Mouse (Mus musculus): ENCODE results near the gene Lgals3bp. TPM values are rescaled to one million over a fixed set of nuclear protein-coding genes. Genes with fewer than 3 reads are reported as not detected.
"Not testable (repeated sequence)": the region's sequence is repeated elsewhere in the genome, so short reads cannot be mapped to it uniquely, and the experiment has no call there.

Lgals3bp gene
- polyA plus RNA-seq, 1 experiment from 2014 or later, result 7.3 TPM

GRCm38 (mm10) chr11:118394538-118394937, 7.4 kb downstream of the Lgals3bp start:
- Histone ChIP-seq H3K9me3 (ENCODE audit: control insufficient read depth, low read length) (no peaks in the 10 kb centered on the region), H3K4me1 (replicated peaks; ENCODE audit: control insufficient read depth, insufficient read depth, low read length) (no peaks in the 10 kb centered on the region), H3K9ac (ENCODE audit: low read length) (no peak overlapping the region), H3K4me2 (ENCODE audit: low read depth, low read length) (no peak overlapping the region), H3K4me3 (ENCODE audit: low read length) (no peak overlapping the region), H3K27me3 (ENCODE audit: control insufficient read depth, insufficient read depth, low read depth, low read length) (no peaks in the 10 kb centered on the region), H3K36me3 (ENCODE audit: control insufficient read depth, insufficient read depth, low read length) (no peaks in the 10 kb centered on the region), H3K27ac (ENCODE audit: low read length) (no peak overlapping the region)
- ATAC-seq (ENCODE audit: low read depth), result no peak
- 48% methylated on average over 6 of the region's 6 CpGs for WGBS

- H3K27ac ChIP-seq (ENCODE audit: low read length), result no peak overlapping the region
- 61% methylated on average over 5 of the region's 5 CpGs for WGBS
Observed at GRCm38 (mm10) chr11:118393991-118394390, 7.9 kb downstream of the Lgals3bp start.

GRCm38 (mm10) chr11:118387816-118388215, 14.1 kb downstream of the Lgals3bp start:
- not testable (repeated sequence) for H3K4me1 ChIP-seq (replicated peaks; ENCODE audit: control insufficient read depth, insufficient read depth, low read length); H3K36me3 ChIP-seq (ENCODE audit: control insufficient read depth, insufficient read depth, low read length); H3K4me3 ChIP-seq (ENCODE audit: low read length); H3K27ac ChIP-seq (ENCODE audit: low read length); H3K4me2 ChIP-seq (ENCODE audit: low read depth, low read length); H3K9me3 ChIP-seq (ENCODE audit: control insufficient read depth, low read length); H3K9ac ChIP-seq (ENCODE audit: low read length); H3K27me3 ChIP-seq (ENCODE audit: control insufficient read depth, insufficient read depth, low read depth, low read length); ATAC-seq (ENCODE audit: low read depth)
- 89% methylated on average over 13 of the region's 13 CpGs for WGBS

More at GRCm38 (mm10) chr11:118393991-118394390, 7.9 kb downstream of the Lgals3bp start:
- H3K36me3 ChIP-seq (ENCODE audit: control insufficient read depth, insufficient read depth, low read length), result no peaks in the 10 kb centered on the region
- H3K4me3 ChIP-seq (ENCODE audit: low read length), result no peak overlapping the region
- no peaks in the 10 kb centered on the region for H3K4me1 ChIP-seq (replicated peaks; ENCODE audit: control insufficient read depth, insufficient read depth, low read length)
- H3K9ac ChIP-seq (ENCODE audit: low read length), result no peak overlapping the region
- no peak overlapping the region for H3K4me2 ChIP-seq (ENCODE audit: low read depth, low read length)
- H3K9me3 ChIP-seq (ENCODE audit: control insufficient read depth, low read length), result no peaks in the 10 kb centered on the region
- ATAC-seq (ENCODE audit: low read depth), result no peak
- no peaks in the 10 kb centered on the region for H3K27me3 ChIP-seq (ENCODE audit: control insufficient read depth, insufficient read depth, low read depth, low read length)

GRCm38 (mm10) chr11:118379251-118380009, 22.5 kb downstream of the Lgals3bp start:
- Histone ChIP-seq H3K9me3 (ENCODE audit: control insufficient read depth, low read length) (no peaks in the 10 kb centered on the region), H3K27me3 (ENCODE audit: control insufficient read depth, insufficient read depth, low read depth, low read length) (no peaks in the 10 kb centered on the region), H3K4me2 (ENCODE audit: low read depth, low read length) (no peak overlapping the region), H3K4me3 (ENCODE audit: low read length) (no peak overlapping the region), H3K27ac (ENCODE audit: low read length) (no peak overlapping the region), H3K36me3 (ENCODE audit: control insufficient read depth, insufficient read depth, low read length) (no peaks in the 10 kb centered on the region), H3K9ac (ENCODE audit: low read length) (0 out of 2 replicates have a peak overlapping the region, but pooled peaks have one; percentile 24), H3K4me1 (replicated peaks; ENCODE audit: control insufficient read depth, insufficient read depth, low read length) (no peaks in the 10 kb centered on the region; the same call in 1 of the 2 replicates)
- 37% methylated on average over 11 of the region's 11 CpGs for WGBS
- peak; percentile 68 for ATAC-seq (ENCODE audit: low read depth)

GRCm38 (mm10) chr11:118378656-118379055, 23.2 kb downstream of the Lgals3bp start:
- Histone ChIP-seq H3K9ac (ENCODE audit: low read length) (no peak overlapping the region), H3K27ac (ENCODE audit: low read length) (no peak overlapping the region), H3K9me3 (ENCODE audit: control insufficient read depth, low read length) (no peaks in the 10 kb centered on the region), H3K4me1 (replicated peaks; ENCODE audit: control insufficient read depth, insufficient read depth, low read length) (no peaks in the 10 kb centered on the region; the same call in 1 of the 2 replicates), H3K36me3 (ENCODE audit: control insufficient read depth, insufficient read depth, low read length) (no peaks in the 10 kb centered on the region), H3K4me3 (ENCODE audit: low read length) (no peak overlapping the region), H3K27me3 (ENCODE audit: control insufficient read depth, insufficient read depth, low read depth, low read length) (no peaks in the 10 kb centered on the region), H3K4me2 (ENCODE audit: low read depth, low read length) (no peak overlapping the region)
- WGBS, result 77% methylated on average over 6 of the region's 6 CpGs
- ATAC-seq (ENCODE audit: low read depth), result no peak

- ATAC-seq (ENCODE audit: low read depth); H3K9me3 ChIP-seq (ENCODE audit: control insufficient read depth, low read length); H3K4me1 ChIP-seq (replicated peaks; ENCODE audit: control insufficient read depth, insufficient read depth, low read length); H3K27me3 ChIP-seq (ENCODE audit: control insufficient read depth, insufficient read depth, low read depth, low read length); H3K4me2 ChIP-seq (ENCODE audit: low read depth, low read length); H3K36me3 ChIP-seq (ENCODE audit: control insufficient read depth, insufficient read depth, low read length); H3K27ac ChIP-seq (ENCODE audit: low read length); H3K4me3 ChIP-seq (ENCODE audit: low read length); H3K9ac ChIP-seq (ENCODE audit: low read length): not testable (repeated sequence)
Observed at GRCm38 (mm10) chr11:118376323-118376722, 25.6 kb downstream of the Lgals3bp start.

GRCm38 (mm10) chr11:118375881-118376280, 26.0 kb downstream of the Lgals3bp start:
- no peak overlapping the region for H3K4me3 ChIP-seq (ENCODE audit: low read length)
- WGBS, result 56% methylated on average over 5 of the region's 5 CpGs
- no peak overlapping the region for H3K4me2 ChIP-seq (ENCODE audit: low read depth, low read length)
- H3K9ac ChIP-seq (ENCODE audit: low read length), result no peak overlapping the region
- no peaks in the 10 kb centered on the region for H3K9me3 ChIP-seq (ENCODE audit: control insufficient read depth, low read length)
- H3K27ac ChIP-seq (ENCODE audit: low read length), result no peak overlapping the region
- H3K27me3 ChIP-seq (ENCODE audit: control insufficient read depth, insufficient read depth, low read depth, low read length), result no peaks in the 10 kb centered on the region
- no peak for ATAC-seq (ENCODE audit: low read depth)
- no peaks in the 10 kb centered on the region; the same call in 1 of the 2 replicates for H3K4me1 ChIP-seq (replicated peaks; ENCODE audit: control insufficient read depth, insufficient read depth, low read length)
- no peaks in the 10 kb centered on the region for H3K36me3 ChIP-seq (ENCODE audit: control insufficient read depth, insufficient read depth, low read length)

- no peak overlapping the region for H3K4me3 ChIP-seq (ENCODE audit: low read length)
- 80% methylated on average over 8 of the region's 8 CpGs for WGBS
- H3K27me3 ChIP-seq (ENCODE audit: control insufficient read depth, insufficient read depth, low read depth, low read length), result no peaks in the 10 kb centered on the region
- no peaks in the 10 kb centered on the region for H3K9me3 ChIP-seq (ENCODE audit: control insufficient read depth, low read length)
- H3K4me2 ChIP-seq (ENCODE audit: low read depth, low read length), result no peak overlapping the region
- no peak overlapping the region for H3K9ac ChIP-seq (ENCODE audit: low read length)
- no peak overlapping the region for H3K27ac ChIP-seq (ENCODE audit: low read length)
- H3K36me3 ChIP-seq (ENCODE audit: control insufficient read depth, insufficient read depth, low read length), result no peaks in the 10 kb centered on the region
- no peak for ATAC-seq (ENCODE audit: low read depth)
- H3K4me1 ChIP-seq (replicated peaks; ENCODE audit: control insufficient read depth, insufficient read depth, low read length), result no peaks in the 10 kb centered on the region; the same call in 1 of the 2 replicates
Observed at GRCm38 (mm10) chr11:118375461-118375860, 26.4 kb downstream of the Lgals3bp start.

- Histone ChIP-seq H3K36me3 (ENCODE audit: control insufficient read depth, insufficient read depth, low read length) (no peaks in the 10 kb centered on the region), H3K27me3 (ENCODE audit: control insufficient read depth, insufficient read depth, low read depth, low read length) (no peaks in the 10 kb centered on the region), H3K27ac (ENCODE audit: low read length) (no peak overlapping the region), H3K4me3 (ENCODE audit: low read length) (no peak overlapping the region), H3K9ac (ENCODE audit: low read length) (no peak overlapping the region), H3K9me3 (ENCODE audit: control insufficient read depth, low read length) (no peaks in the 10 kb centered on the region), H3K4me1 (replicated peaks; ENCODE audit: control insufficient read depth, insufficient read depth, low read length) (no peaks in the 10 kb centered on the region; the same call in 1 of the 2 replicates), H3K4me2 (ENCODE audit: low read depth, low read length) (no peak overlapping the region)
- ATAC-seq (ENCODE audit: low read depth), result no peak
Observed at GRCm38 (mm10) chr11:118375006-118375405, 26.9 kb downstream of the Lgals3bp start.

Measured in lung, embryonic 16.5 days (tissue).